Mouse (Mus musculus) kidney, postnatal 4 days (tissue): ENCODE data around the gene Ildr1.

Source experiments
- DNase-seq, 2 experiments: peaks; one replicate each; pipeline ENCODE4 v3.0.0; 2021; ENCODE audit warnings: mixed read lengths in 2 of 2

Ildr1 gene

DNA sequence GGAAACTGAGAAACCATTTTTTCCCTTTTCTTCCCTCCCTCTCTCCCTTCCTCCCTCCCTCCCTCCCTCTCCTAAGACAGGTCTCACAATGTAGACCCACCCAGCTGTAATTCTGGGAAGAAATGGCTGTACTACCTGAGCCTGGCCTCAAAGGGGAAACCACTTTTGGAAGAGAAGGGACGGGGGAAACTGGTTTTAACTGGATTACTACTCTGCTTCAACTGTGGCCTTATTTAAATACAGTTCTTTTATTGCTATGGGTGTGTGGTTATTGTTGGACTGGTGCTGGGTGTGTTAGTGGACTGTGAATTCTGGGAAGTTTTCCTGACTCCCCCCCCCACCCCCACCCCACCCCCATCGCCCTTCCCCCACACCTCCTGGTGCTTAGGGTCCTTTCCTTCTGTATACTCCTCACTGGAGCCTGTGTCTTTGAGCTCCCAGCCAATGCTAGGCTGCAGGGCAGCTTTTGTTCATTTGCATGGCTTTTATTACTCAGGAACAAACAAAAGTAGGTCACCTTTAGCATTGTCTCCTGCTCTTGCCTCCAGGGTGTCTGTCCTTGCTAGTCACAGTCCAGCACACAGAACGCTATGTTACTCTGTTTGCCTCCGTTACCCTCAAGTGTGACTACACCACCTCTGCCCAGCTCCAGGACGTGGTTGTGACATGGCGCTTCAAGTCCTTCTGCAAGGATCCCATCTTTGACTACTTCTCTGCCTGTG is 14.1 kb downstream of the Ildr1 start:
- DNase-seq, result peak in 1 of 2 experiments; percentile 16

DNA sequence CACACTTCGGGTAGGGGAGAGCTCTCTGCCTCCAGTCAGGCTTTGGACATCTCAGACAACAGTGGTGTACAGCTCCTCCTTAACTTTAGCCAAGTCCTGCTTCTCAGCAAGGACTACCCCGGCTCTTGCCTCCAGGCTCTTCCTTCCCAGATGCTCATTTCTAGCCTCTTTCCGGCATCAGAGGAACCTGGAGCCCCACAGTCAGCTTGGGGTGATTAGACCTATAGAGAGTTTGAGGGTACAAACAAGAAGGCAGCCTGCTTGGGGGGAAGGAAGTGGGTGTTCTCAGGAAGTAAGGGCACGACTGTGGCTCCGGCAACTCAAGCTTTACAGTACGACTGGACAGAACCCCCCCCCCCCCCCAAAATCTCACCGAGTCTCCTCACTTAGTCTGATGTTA is 15.0 kb downstream of the Ildr1 start:
- no peak for DNase-seq

- no peak for DNase-seq
Observed at GRCm38 (mm10) chr16:36709405-36709804, 15.6 kb downstream of the Ildr1 start.

GRCm38 (mm10) chr16:36710794-36711193 is 17.0 kb downstream of the Ildr1 start:
- DNase-seq, result no peak

GRCm38 (mm10) chr16:36711760-36712159 is 18.0 kb downstream of the Ildr1 start:
- no peak for DNase-seq

GRCm38 (mm10) chr16:36717481-36717880 is 23.7 kb downstream of the Ildr1 start:
- no peak for DNase-seq

DNA sequence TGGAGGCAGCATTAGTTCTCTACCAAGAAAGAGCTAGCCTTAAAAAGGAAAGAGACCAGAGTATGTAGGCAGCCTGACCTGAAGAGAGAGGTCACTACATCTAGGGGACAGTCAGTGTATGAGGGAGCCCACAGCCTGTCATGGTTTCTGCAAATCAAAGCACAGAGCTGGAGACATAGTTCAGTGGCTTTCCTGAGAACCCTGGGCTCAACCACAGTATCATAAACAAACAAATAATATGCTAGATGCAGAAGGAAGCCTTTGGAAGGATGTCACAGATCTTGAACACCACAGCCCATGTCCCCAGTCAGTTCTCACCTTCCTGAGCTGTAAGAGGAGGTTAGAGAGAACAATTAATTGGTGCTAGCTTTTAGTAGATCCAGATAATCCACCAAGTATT is 24.9 kb downstream of the Ildr1 start:
- no peak for DNase-seq

DNA sequence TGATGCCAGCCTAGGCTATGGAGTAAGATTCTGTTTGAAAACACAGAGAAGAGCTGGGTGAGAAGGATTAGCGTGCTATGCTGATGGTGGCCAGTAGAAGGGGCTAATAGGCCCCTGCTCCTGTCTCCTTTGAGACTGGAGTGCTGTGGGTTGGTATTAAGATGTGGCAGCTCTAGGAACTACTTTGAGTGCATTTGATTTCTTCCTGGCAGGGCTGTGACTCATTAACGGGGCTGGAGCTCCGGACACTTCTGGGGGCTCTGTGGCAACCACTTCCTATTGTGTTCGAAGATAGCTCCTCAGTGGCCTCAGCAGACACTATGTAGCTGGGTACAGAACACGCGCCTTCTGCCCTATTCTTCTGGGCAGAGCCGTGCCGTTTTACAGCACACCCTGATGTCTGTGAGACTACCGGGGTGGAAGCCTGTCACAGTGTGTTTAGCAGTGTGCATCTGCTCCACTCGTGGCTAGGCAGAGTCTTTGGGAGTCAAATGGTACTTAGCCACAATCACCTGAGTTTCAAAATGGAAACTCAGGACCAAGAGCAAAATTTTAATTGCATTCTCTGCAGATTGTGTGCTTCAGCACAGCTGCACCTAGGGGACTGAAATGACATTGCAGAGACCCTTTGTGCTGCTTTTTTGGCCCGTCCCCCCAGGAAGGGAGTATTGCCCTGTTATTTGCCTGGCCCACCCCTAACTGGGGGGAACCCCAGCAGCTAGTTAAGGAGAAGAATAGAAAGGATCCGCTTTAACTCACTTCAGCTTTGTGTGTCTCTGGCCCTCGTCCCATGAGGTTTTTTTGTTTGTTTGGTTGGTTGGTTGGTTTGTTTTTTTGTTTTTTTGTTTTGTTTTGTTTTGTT is 26.6 kb downstream of the Ildr1 start:
- no peak for DNase-seq

DNA sequence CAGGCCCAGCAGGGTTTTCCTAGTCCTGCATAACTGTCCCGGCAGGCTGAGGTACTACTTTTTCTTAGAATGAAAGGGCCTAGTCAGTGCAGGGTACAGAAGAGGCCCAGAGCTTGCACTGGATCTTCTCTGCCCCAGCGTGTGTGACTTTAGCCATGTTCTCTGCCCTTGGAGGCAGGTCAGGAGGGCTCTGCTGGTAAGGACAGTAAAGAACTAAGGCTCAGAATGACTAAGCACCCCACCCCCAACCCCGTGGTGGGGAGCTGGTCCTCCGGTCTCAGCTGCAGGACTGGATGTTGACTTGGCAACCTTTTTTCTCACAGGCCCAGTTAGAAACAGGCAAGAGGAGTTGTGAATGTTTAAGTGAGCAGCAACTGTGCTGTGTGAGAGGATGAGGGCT is 29.0 kb downstream of the Ildr1 start:
- no peak for DNase-seq

GRCm38 (mm10) chr16:36723880-36724443 is 30.2 kb downstream of the Ildr1 start:
- peak in 1 of 2 experiments; percentile 27 for DNase-seq

GRCm38 (mm10) chr16:36728959-36729358 is 35.2 kb downstream of the Ildr1 start:
- no peak for DNase-seq

DNA sequence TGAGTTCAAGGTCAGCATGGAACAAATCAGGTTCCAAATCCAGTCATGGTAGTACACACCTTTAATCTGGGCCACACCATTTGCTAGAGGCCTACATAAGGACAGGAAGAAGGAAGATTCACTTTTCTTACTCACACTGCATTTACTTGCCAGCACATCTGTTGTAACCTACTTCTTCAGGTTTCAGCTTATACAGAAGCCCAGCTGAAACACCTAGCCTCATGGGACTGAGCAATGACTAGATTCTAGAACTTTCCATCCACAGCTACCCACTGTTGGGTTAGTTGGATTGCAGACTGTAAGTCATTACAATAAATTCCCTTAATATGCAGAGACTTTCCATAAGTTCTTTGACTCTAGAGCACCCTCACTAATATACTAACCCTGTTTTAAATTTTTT is 38.8 kb downstream of the Ildr1 start:
- no peak for DNase-seq

DNA sequence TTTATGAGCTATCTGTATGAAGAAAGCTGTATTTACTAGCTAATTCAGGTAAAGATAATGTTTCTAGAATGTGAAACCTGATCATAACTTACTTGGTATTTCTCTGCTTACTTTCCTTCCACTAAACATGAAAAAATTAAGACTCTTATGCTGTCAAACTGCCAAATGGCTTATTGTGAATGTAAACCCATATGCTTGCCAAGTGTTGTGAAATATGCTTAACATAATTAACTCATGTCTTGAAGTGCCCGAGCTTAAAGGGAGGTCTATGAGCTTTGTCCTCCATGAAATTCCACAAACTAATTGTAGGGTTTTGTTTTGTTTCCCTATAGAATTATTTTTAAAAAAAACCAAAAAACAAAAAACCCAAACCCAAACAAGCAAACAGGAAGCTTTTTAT is 40.0 kb downstream of the Ildr1 start:
- no peak for DNase-seq

GRCm38 (mm10) chr16:36735421-36735820 is 41.6 kb downstream of the Ildr1 start:
- peak; percentile 49 to 62 for DNase-seq

DNA sequence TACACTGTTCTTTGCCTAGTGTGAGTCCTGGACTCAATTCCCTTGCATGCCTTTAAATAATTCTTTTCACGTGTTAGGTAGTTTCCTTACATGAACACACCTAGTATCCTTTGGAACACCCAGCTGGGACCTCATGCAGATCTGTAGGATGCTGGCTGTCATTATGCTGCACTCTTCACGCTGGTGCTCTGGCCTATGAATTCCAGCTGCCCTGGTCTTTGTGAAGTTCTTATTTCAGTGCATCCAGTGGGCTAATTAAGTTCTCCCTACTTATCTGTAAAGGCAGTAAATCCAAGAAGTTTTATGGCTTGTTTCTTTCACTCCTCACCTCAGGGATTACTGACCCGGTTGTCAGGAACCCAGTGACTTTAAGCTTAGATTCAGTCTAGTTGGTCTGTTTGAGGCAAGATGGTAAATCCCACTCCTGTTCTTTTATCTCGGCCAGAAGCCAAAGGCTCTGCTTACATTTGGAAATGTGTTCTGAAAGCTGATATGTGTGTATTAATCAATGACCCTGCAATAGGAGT is 45.7 kb downstream of the Ildr1 start:
- no peak for DNase-seq

GRCm38 (mm10) chr16:36743580-36743979 is 49.8 kb downstream of the Ildr1 start:
- DNase-seq, result no peak

GRCm38 (mm10) chr16:36747068-36747467 is 53.3 kb downstream of the Ildr1 start:
- no peak for DNase-seq

DNA sequence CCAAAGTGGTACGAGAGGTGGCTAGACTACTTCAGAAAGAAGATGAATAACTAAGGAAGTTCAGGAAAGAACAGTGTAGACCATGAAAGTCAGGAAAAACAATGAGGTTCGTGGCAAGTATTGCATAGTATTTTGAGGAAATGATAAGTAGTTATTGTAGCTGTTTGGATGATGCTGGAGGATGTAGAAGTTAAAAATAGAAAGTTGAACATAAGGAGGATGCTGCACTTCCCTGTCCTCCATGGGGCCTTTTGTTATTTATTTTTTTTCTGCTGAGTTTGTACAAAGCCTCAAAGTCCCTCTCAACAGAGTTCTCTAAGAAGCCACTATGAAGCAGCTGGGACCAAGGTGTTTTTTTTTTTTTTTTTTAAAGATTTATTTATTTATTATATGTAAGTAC is 54.0 kb downstream of the Ildr1 start:
- no peak for DNase-seq

GRCm38 (mm10) chr16:36751979-36752378 is 58.2 kb downstream of the Ildr1 start:
- no peak for DNase-seq

GRCm38 (mm10) chr16:36770191-36770771 is 76.5 kb downstream of the Ildr1 start:
- no peak for DNase-seq

DNA sequence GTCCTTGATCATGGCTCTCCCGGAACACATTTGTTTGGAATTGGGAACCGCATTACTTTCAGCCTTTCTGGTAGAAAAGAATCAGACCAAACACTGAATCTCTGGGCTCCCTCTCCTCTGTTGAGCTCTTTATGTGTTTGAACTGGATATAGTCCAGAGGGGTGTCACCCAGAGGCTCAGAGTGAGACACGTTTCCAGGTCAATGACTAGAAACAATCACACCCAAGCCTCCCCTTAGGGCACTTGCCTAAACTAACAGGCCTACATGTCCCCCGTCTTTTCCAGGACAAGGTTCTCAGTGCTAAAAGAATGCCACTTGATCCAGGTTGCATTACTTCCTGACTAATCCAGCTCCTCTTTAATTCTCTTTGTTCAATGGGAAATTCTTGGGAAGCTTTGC is 77.1 kb downstream of the Ildr1 start:
- no peak for DNase-seq

GRCm38 (mm10) chr16:36771244-36771643 is 77.5 kb downstream of the Ildr1 start:
- DNase-seq, result no peak

- DNase-seq, result no peak
Observed at GRCm38 (mm10) chr16:36771703-36772102, 77.9 kb downstream of the Ildr1 start.
